Comparison of ENCODE assay signal across 24 mouse cellular contexts in the genomic region with DNA sequence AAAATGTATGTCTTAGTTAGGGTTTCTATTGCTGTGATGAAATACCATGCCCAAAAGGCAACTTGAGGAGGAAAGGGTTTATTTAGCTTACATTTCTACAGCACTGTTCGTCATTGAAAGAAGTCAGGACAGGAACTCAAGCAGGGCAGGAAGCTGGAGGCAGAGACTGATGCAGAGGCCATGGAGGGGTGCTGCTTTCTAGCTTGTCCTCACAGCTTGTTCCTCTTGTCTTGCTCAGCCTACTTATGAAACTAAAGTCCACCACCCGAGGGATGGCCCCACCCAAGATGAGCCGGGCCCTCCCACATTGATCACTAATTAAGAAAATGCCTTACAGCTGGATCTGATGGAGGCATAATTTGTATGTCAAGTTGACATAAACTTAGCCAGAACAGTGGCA. TPM values are rescaled to one million over a fixed set of nuclear protein-coding genes. Genes with fewer than 3 reads are reported as not detected.
DNase-seq lines count a peak whose midpoint lies in the region; ATAC-seq and TF ChIP-seq lines count a peak whose summit lies in the region.
"Had no signal": no experiment of that assay in that cellular context is flagged by ENCODE, and none has a peak within 500 bp of the region (broad histone marks: within the 10 kb centered on the region; RNA-seq: fewer than 3 reads in every experiment).

No protein-coding gene starts in this region.

- ATAC-seq in kidney, embryonic 15.5 days (replicated peaks; ENCODE audit: low FRiP score): no peak
- ATAC-seq: activated CD4-positive, CD25-positive, alpha-beta regulatory T cell, adult 4 months; forebrain, embryonic 15.5 days; hindbrain, embryonic 16.5 days had no signal

- H3K4me3 ChIP-seq in kidney, adult 2 months (ENCODE audit: insufficient read depth, low read depth, low read length): no peak overlapping the region
- H3K4me3 ChIP-seq in kidney, embryonic 15.5 days (replicated peaks): no peak overlapping the region
- H3K4me3 ChIP-seq in spleen, adult 2 months (ENCODE audit: extremely low read depth, insufficient read depth, insufficient read length): no peak overlapping the region
- H3K4me3 ChIP-seq: embryonic facial prominence, embryonic 10.5 days; embryonic facial prominence, embryonic 13.5 days; erythroblast, embryonic 14.5 days; forebrain, embryonic 12.5 days; forebrain, embryonic 15.5 days; hindbrain, embryonic 10.5 days; hindbrain, embryonic 13.5 days had no signal

- no peaks in the 10 kb centered on the region for H3K36me3 ChIP-seq in kidney, adult 2 months (ENCODE audit: control insufficient read depth, insufficient read depth, low read length)
- peaks cover 10% of the 10 kb centered on the region for H3K36me3 ChIP-seq in kidney, embryonic 15.5 days
- 0 out of 2 replicates have a peak, but pooled peaks cover 1% of the 10 kb centered on the region for H3K36me3 ChIP-seq in spleen, adult 2 months (ENCODE audit: control insufficient read depth, insufficient read depth, low read length)
- H3K36me3 ChIP-seq: forebrain, embryonic 15.5 days had no signal

- H3K27ac ChIP-seq in kidney, adult 2 months (ENCODE audit: insufficient read depth, low read depth, low read length): no peak overlapping the region
- H3K27ac ChIP-seq in kidney, embryonic 15.5 days: no peak overlapping the region
- peak overlapping the region; percentile 61 for H3K27ac ChIP-seq in spleen, adult 2 months (ENCODE audit: insufficient read depth, low read length)
- H3K27ac ChIP-seq: embryonic facial prominence, embryonic 10.5 days; embryonic facial prominence, embryonic 13.5 days; forebrain, embryonic 12.5 days; forebrain, embryonic 15.5 days; hindbrain, embryonic 10.5 days; hindbrain, embryonic 13.5 days had no signal

- TF ChIP-seq CTCF in kidney, adult 2 months (conservative IDR thresholded peaks at IDR 0.05; ENCODE audit: insufficient read depth, insufficient read length, low read depth, low read length): no peak
- TF ChIP-seq CTCF in spleen, adult 2 months (IDR thresholded peaks at IDR 0.05; ENCODE audit: extremely low read depth, insufficient read depth, insufficient read length, insufficient replicate concordance): no peak

- no peaks in the 10 kb centered on the region for H3K27me3 ChIP-seq in kidney, adult 2 months (replicated peaks; ENCODE audit: control insufficient read depth, insufficient read depth, low read length)
- no peaks in the 10 kb centered on the region for H3K27me3 ChIP-seq in kidney, embryonic 15.5 days
- H3K27me3 ChIP-seq in spleen, adult 2 months (ENCODE audit: control insufficient read depth, insufficient read depth, low read length): no peaks in the 10 kb centered on the region
- H3K27me3 ChIP-seq: embryonic facial prominence, embryonic 13.5 days; forebrain, embryonic 12.5 days; forebrain, embryonic 15.5 days; hindbrain, embryonic 13.5 days had no signal

- WGBS in kidney, adult 2 months: 39% methylated on average over 3 of the region's 3 CpGs
- WGBS in kidney, embryonic 15.5 days: 75% methylated on average over 3 of the region's 3 CpGs
- 42% methylated on average over 3 of the region's 3 CpGs for WGBS in spleen, adult 2 months

- H3K4me2 ChIP-seq in kidney, embryonic 15.5 days: no peak overlapping the region
- H3K4me2 ChIP-seq: embryonic facial prominence, embryonic 13.5 days; forebrain, embryonic 12.5 days; forebrain, embryonic 15.5 days; heart, embryonic 11.5 days; hindbrain, embryonic 13.5 days had no signal

- no peak for TF ChIP-seq POLR2A in kidney, adult 2 months (IDR thresholded peaks at IDR 0.05; ENCODE audit: low read depth, low read length)
- no peak for TF ChIP-seq POLR2A in spleen, adult 2 months (IDR thresholded peaks at IDR 0.05; ENCODE audit: low read depth, low read length)

- DNase-seq in kidney, adult 2 months: peak; percentile 42
- no peak for DNase-seq in spleen, adult 2 months (ENCODE audit: low read depth in 1 of 2, low spot score in 2 of 2)
- DNase-seq in spleen, postnatal 10 days (ENCODE audit: low spot score in 2 of 2): no peak
- DNase-seq in B cell, adult 2 months: peak; percentile 29
- no peak for DNase-seq in gastrocnemius, postnatal 4 days (ENCODE audit: low spot score in 2 of 2)
- DNase-seq: adrenal gland, adult 8-10 months; adrenal gland, postnatal 25 days; cerebellum, adult 11-12 months; cerebellum, adult 8-10 months; cerebellum, postnatal 10 days; cerebellum, postnatal 36 days; embryo, embryonic 11 days; gastrocnemius, postnatal 25 days had no signal

- no peaks in the 10 kb centered on the region for H3K9me3 ChIP-seq in kidney, embryonic 15.5 days (replicated peaks)
- H3K9me3 ChIP-seq: embryonic facial prominence, embryonic 10.5 days; embryonic facial prominence, embryonic 13.5 days; forebrain, embryonic 12.5 days; forebrain, embryonic 15.5 days; hindbrain, embryonic 10.5 days; hindbrain, embryonic 13.5 days had no signal

- H3K9ac ChIP-seq in kidney, embryonic 15.5 days: no peak overlapping the region
- H3K9ac ChIP-seq: embryonic facial prominence, embryonic 13.5 days; forebrain, embryonic 12.5 days; forebrain, embryonic 15.5 days; hindbrain, embryonic 13.5 days had no signal

- peaks cover 13% of the 10 kb centered on the region; the same call in 1 of the 2 replicates for H3K4me1 ChIP-seq in kidney, adult 2 months (ENCODE audit: control insufficient read depth, insufficient read depth, low read length)
- H3K4me1 ChIP-seq in kidney, embryonic 15.5 days: peaks cover 6% of the 10 kb centered on the region
- peaks cover 8% of the 10 kb centered on the region for H3K4me1 ChIP-seq in spleen, adult 2 months (ENCODE audit: control insufficient read depth, insufficient read depth, insufficient read length)

RNA-seq across cellular contexts. Expression of gene Lmbrd1, which starts 3.5 kb away (rescaled TPM):
- 31.4 and 39.6 TPM in 2 replicates for polyA plus RNA-seq in kidney, adult 2 months (2012; rRNA removed)
- 31.8 and 34.9 TPM in 2 replicates for polyA plus RNA-seq in kidney, embryonic 15.5 days (2015; fragmentation: Nextera tagmentation; extraction: Ambion mirVana)
- polyA plus RNA-seq in spleen, adult 2 months (2012; rRNA removed): 18.5 and 28.3 TPM in 2 replicates
- total RNA-seq in gastrocnemius, postnatal 4 days (2021): 10 to 100 TPM; 25.3 to 27.6 TPM

Comparison
In these comparisons a context has a peak if more than half of its experiments do, and no peak if none do; other contexts are left out.
1. DNase-seq: peak in kidney, adult 2 months (single experiment) and B cell, adult 2 months (2 of 2); none in spleen, adult 2 months (0 of 2), spleen, postnatal 10 days (0 of 2) and gastrocnemius, postnatal 4 days (0 of 2).